Mouse (Mus musculus): ENCODE measurements around the gene Myo9a. TPM values are rescaled to one million over a fixed set of nuclear protein-coding genes. Genes with fewer than 3 reads are reported as not detected.
"Not testable (repeated sequence)": the region's sequence is repeated elsewhere in the genome, so short reads cannot be mapped to it uniquely, and the experiment has no call there.

The Myo9a gene
- polyA plus RNA-seq, 1 experiment = 24.5 TPM

- no peak for TF ChIP-seq POLR2A (IDR thresholded peaks at IDR 0.05; ENCODE audit: insufficient read depth, low read length)
These were observed 179.6 kb downstream of the Myo9a start for GRCm38 (mm10) chr9:59930248-59930647.

GRCm38 (mm10) chr9:59935866-59936265 lies 185.2 kb downstream of the Myo9a start:
- not testable (repeated sequence) for H3K9ac ChIP-seq (ENCODE audit: low read depth, poor library complexity, severe bottlenecking); H3K27ac ChIP-seq (ENCODE audit: insufficient read depth, low read length); H3K27me3 ChIP-seq (ENCODE audit: control insufficient read depth, insufficient read depth, low read length, poor library complexity, severe bottlenecking); H3K9me3 ChIP-seq (replicated peaks; ENCODE audit: control insufficient read depth, insufficient read depth, low read length, poor library complexity, severe bottlenecking); H3K4me3 ChIP-seq (ENCODE audit: low read depth, low read length); H3K4me1 ChIP-seq (ENCODE audit: control insufficient read depth, insufficient read depth, low read length); H3K36me3 ChIP-seq (ENCODE audit: control insufficient read depth, insufficient read depth, low read length, poor library complexity, severe bottlenecking)

More at GRCm38 (mm10) chr9:59930248-59930647, 179.6 kb downstream of the Myo9a start:
- Histone ChIP-seq H3K9ac (ENCODE audit: low read depth, poor library complexity, severe bottlenecking) (no peak overlapping the region), H3K4me3 (ENCODE audit: low read depth, low read length) (no peak overlapping the region), H3K27ac (ENCODE audit: insufficient read depth, low read length) (no peak overlapping the region), H3K4me1 (ENCODE audit: control insufficient read depth, insufficient read depth, low read length) (no peaks in the 10 kb centered on the region), H3K9me3 (replicated peaks; ENCODE audit: control insufficient read depth, insufficient read depth, low read length, poor library complexity, severe bottlenecking) (no peaks in the 10 kb centered on the region; the same call in 1 of the 2 replicates), H3K27me3 (ENCODE audit: control insufficient read depth, insufficient read depth, low read length, poor library complexity, severe bottlenecking) (no peaks in the 10 kb centered on the region), H3K36me3 (ENCODE audit: control insufficient read depth, insufficient read depth, low read length, poor library complexity, severe bottlenecking) (no peaks in the 10 kb centered on the region)

- TF ChIP-seq POLR2A (IDR thresholded peaks at IDR 0.05; ENCODE audit: insufficient read depth, low read length) (no peak), EP300 (IDR thresholded peaks at IDR 0.05; ENCODE audit: insufficient read depth, low read depth, low read length) (no peak), CTCF (IDR thresholded peaks at IDR 0.05; ENCODE audit: low read depth, low read length) (no peak)
- H3K27ac ChIP-seq (ENCODE audit: insufficient read depth, low read length) = no peak overlapping the region
These were observed 187.8 kb downstream of the Myo9a start for GRCm38 (mm10) chr9:59938529-59938928.

GRCm38 (mm10) chr9:59939691-59940090 lies 189.0 kb downstream of the Myo9a start:
- H3K27ac ChIP-seq (ENCODE audit: insufficient read depth, low read length) = no peak overlapping the region

More at GRCm38 (mm10) chr9:59938529-59938928, 187.8 kb downstream of the Myo9a start:
- H3K9me3 ChIP-seq (replicated peaks; ENCODE audit: control insufficient read depth, insufficient read depth, low read length, poor library complexity, severe bottlenecking) = peaks cover 4% of the 10 kb centered on the region; the same call in 1 of the 2 replicates
- peaks cover 3% of the 10 kb centered on the region for H3K4me1 ChIP-seq (ENCODE audit: control insufficient read depth, insufficient read depth, low read length)
- H3K9ac ChIP-seq (ENCODE audit: low read depth, poor library complexity, severe bottlenecking) = no peak overlapping the region
- no peaks in the 10 kb centered on the region for H3K36me3 ChIP-seq (ENCODE audit: control insufficient read depth, insufficient read depth, low read length, poor library complexity, severe bottlenecking)
- no peaks in the 10 kb centered on the region for H3K27me3 ChIP-seq (ENCODE audit: control insufficient read depth, insufficient read depth, low read length, poor library complexity, severe bottlenecking)
- H3K4me3 ChIP-seq (ENCODE audit: low read depth, low read length) = no peak overlapping the region

GRCm38 (mm10) chr9:59940913-59941884 lies 190.5 kb downstream of the Myo9a start:
- Histone ChIP-seq H3K27me3 (ENCODE audit: control insufficient read depth, insufficient read depth, low read length, poor library complexity, severe bottlenecking) (no peaks in the 10 kb centered on the region), H3K4me1 (ENCODE audit: control insufficient read depth, insufficient read depth, low read length) (peaks cover 3% of the 10 kb centered on the region), H3K27ac (ENCODE audit: insufficient read depth, low read length) (no peak overlapping the region), H3K9ac (ENCODE audit: low read depth, poor library complexity, severe bottlenecking) (no peak overlapping the region), H3K4me3 (ENCODE audit: low read depth, low read length) (no peak overlapping the region), H3K36me3 (ENCODE audit: control insufficient read depth, insufficient read depth, low read length, poor library complexity, severe bottlenecking) (no peaks in the 10 kb centered on the region), H3K9me3 (replicated peaks; ENCODE audit: control insufficient read depth, insufficient read depth, low read length, poor library complexity, severe bottlenecking) (peaks cover 4% of the 10 kb centered on the region; the same call in 1 of the 2 replicates)
- TF ChIP-seq CTCF (IDR thresholded peaks at IDR 0.05; ENCODE audit: low read depth, low read length) (no peak), EP300 (IDR thresholded peaks at IDR 0.05; ENCODE audit: insufficient read depth, low read depth, low read length) (no peak), POLR2A (IDR thresholded peaks at IDR 0.05; ENCODE audit: insufficient read depth, low read length) (no peak)

More at GRCm38 (mm10) chr9:59939691-59940090, 189.0 kb downstream of the Myo9a start:
- Histone ChIP-seq H3K4me1 (ENCODE audit: control insufficient read depth, insufficient read depth, low read length) (peaks cover 3% of the 10 kb centered on the region), H3K4me3 (ENCODE audit: low read depth, low read length) (no peak overlapping the region), H3K9me3 (replicated peaks; ENCODE audit: control insufficient read depth, insufficient read depth, low read length, poor library complexity, severe bottlenecking) (peaks cover 4% of the 10 kb centered on the region; the same call in 1 of the 2 replicates), H3K36me3 (ENCODE audit: control insufficient read depth, insufficient read depth, low read length, poor library complexity, severe bottlenecking) (no peaks in the 10 kb centered on the region), H3K9ac (ENCODE audit: low read depth, poor library complexity, severe bottlenecking) (no peak overlapping the region), H3K27me3 (ENCODE audit: control insufficient read depth, insufficient read depth, low read length, poor library complexity, severe bottlenecking) (no peaks in the 10 kb centered on the region)
- TF ChIP-seq CTCF (IDR thresholded peaks at IDR 0.05; ENCODE audit: low read depth, low read length) (no peak), POLR2A (IDR thresholded peaks at IDR 0.05; ENCODE audit: insufficient read depth, low read length) (no peak), EP300 (IDR thresholded peaks at IDR 0.05; ENCODE audit: insufficient read depth, low read depth, low read length) (no peak)

- no peaks in the 10 kb centered on the region for H3K27me3 ChIP-seq (ENCODE audit: control insufficient read depth, insufficient read depth, low read length, poor library complexity, severe bottlenecking)
- no peaks in the 10 kb centered on the region for H3K36me3 ChIP-seq (ENCODE audit: control insufficient read depth, insufficient read depth, low read length, poor library complexity, severe bottlenecking)
- H3K4me1 ChIP-seq (ENCODE audit: control insufficient read depth, insufficient read depth, low read length) = peaks cover under 1% of the 10 kb centered on the region
- H3K27ac ChIP-seq (ENCODE audit: insufficient read depth, low read length) = no peak overlapping the region
- no peak for TF ChIP-seq POLR2A (IDR thresholded peaks at IDR 0.05; ENCODE audit: insufficient read depth, low read length)
- no peak for TF ChIP-seq EP300 (IDR thresholded peaks at IDR 0.05; ENCODE audit: insufficient read depth, low read depth, low read length)
- no peak for TF ChIP-seq CTCF (IDR thresholded peaks at IDR 0.05; ENCODE audit: low read depth, low read length)
- peaks cover 4% of the 10 kb centered on the region; the same call in 1 of the 2 replicates for H3K9me3 ChIP-seq (replicated peaks; ENCODE audit: control insufficient read depth, insufficient read depth, low read length, poor library complexity, severe bottlenecking)
- H3K9ac ChIP-seq (ENCODE audit: low read depth, poor library complexity, severe bottlenecking) = no peak overlapping the region
- H3K4me3 ChIP-seq (ENCODE audit: low read depth, low read length) = no peak overlapping the region
These were observed 191.2 kb downstream of the Myo9a start for GRCm38 (mm10) chr9:59941885-59942350.
